Mouse (Mus musculus) forelimb bud, embryonic 11.5 days (tissue): ENCODE data around the gene Smad6.

Source experiments
- DNase-seq: peaks from one replicate; pipeline ENCODE4 v3.0.0-alpha.2; 2012; ENCODE audit warnings: low read depth, low spot score

The Smad6 gene

DNA sequence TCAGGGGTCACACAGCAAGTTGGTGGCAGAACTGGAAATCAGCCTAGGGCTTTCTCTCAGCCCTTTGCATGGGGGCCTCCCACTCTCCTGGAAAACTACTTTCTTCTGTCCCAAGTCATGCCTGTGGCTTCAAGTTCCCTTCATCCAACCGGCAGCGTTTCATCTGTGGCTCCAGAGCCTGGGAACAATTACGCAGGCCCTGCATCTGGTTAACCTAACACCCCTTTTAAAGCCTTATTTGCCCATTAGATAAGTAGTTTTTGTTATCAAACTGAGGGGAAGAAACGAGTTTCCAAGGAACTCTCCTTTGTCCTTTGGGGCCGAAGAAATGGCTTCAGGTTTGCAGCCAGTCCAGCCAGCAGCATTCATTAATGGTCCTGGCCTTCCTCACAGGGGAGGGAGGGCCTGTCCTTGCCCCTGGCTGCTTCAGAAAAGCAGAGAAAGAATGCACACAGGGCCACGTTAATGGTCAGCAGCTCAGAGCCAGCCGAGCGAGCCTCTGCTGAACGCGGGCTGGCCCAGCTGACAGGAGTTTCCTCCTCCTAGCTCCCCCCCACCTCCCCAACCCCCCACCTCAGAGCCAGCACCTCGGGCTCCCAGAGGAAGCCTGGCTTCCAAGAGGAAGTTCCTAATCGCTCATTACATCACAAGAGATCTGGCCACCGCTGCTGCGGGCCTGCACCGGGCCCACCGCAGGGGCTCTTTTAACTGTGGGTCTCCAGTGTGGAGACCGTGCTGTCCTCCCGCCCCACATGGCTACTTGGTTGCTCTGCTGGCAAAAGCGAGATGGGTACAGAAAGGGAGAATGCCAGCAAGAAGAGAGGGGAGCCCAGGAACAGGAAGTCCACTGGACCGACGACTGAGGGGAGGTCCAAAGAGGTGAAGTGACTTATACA, 61.7 kb downstream of the Smad6 start:
- peak; percentile 74 for DNase-seq

DNA sequence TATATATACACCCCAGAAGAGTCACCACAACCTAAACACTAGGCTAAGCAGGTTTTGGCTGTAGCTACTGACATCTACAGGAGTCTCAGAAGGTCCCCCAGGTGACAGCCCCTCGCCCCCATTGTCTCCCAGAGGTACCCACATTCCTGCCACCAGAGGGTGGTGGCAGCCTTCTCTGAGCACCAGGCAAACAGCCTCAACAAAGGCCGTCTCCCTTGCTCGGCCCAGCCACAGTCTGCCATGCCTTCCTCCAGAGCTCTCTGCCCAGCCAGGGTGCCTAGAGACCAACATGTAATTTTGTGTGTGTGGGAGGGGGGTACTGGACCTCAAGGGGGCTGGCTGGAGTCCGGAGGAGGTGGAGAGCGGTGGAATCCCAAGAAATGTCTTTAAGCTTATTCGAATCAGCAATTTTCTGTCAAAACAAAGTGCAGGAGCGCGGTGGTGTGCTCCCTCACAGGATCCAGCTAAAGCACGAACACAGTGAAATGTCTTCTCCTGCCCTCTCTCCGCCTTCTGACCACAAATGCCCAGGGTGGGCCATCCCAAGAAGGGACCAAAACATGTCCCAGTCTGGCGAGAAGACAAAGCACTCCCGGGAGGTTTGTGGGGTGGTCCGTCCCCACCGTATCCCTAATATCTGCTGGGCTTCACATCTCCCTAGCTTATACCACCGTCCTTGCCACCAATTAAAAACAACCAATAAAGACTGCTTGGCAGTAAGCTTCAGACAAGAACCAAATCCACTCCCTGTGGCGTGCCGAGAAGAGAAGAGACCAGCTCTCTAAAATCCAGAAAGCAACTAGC, 62.5 kb downstream of the Smad6 start:
- DNase-seq, result peak; percentile 85

DNA sequence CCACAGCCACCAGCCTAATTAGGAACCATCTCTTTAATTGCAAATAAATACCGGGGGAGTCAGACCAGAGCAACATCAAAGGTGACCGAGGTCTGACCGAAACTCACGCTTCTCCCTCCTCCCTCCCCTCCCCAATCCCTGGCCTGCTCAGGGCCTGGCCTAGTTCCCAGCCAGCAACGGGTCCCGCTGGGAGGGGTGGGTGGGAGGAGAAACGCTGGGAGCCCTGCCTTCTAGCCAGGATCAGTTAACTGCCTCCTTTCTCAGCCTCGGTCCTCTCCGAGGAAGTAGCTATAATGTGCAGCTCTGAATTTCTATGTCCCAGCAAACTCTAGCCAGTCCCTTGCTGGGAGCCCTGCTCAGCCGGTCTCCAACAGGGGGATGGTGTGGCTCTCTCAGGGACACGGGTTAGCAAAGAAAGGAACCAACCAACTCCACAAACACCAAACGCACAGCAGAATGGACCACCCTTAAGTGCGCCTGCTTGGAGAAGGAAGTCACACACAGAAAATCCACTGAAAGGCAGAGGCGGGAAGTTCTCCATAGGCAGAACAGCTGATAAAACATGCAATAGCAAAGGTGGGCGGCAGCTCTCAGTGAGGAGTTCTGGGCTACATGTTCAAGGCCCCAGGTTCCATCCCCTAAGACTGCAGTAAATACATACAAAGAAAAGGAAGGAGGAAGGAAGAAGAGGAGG, 63.4 kb downstream of the Smad6 start:
- DNase-seq, result no peak

DNA sequence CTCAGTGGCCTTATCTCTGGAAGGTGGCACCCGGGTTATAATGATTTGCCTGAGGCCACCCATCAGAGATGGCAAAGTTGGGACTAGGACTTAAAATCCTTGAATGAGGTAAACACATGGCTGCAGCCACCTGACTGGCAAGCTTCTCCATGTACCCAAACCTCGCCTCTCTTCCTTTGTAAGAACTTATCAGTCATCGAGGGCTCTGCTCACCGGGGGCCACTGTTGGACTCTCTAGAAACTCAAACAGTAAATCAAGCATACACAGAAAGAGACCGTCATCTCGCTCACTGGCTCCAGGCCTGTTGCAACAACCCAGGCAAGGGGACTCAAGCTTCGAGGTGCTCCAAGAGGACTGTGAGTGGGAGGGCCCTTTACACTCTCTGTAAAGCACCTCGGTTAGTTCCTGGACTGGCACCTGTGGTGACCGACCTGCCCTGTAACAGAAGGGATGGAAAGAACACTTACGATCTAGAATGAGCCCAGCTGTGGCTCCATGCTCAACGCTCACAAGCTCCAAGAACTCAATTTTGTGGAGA, 64.1 kb downstream of the Smad6 start:
- no peak for DNase-seq

DNA sequence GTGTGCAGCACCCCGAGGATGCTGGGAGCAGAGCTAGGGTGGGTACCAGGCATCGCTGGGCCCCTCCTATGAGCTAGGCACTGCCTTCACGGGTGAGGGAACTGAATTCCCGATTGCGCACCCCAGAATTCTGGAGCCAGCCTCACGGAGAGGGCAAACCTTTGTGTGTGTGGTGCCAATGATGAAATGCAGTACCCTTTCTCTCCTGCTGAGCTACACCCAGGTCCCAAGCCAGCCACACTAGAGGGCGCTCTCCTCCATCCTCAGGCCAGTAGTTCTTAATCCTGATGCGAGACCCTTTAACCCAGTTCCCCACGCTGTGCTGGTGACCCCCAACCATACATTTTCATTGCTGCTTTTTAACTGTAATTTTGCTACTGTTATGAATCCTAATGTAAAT, 65.8 kb downstream of the Smad6 start:
- DNase-seq, result peak; percentile 83

DNA sequence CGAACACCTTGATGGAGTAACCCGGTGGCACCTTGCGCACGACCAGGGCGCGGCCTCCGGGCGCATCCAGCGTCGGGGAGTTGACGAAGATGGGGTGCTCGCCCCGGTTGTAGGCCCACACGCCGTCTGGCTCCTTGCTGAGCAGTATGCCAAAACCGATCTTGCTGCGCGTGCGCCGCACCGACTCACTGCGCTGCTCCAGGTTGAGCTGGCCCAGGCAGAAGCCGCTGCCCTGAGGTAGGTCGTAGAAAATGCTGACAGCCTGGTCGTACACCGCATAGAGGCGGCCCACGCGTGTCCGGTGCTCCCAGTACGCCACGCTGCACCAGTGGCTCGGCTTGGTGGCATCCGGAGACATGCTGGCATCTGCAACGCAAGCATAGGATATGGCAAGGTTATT, 68.2 kb downstream of the Smad6 start:
- DNase-seq, result no peak

DNA sequence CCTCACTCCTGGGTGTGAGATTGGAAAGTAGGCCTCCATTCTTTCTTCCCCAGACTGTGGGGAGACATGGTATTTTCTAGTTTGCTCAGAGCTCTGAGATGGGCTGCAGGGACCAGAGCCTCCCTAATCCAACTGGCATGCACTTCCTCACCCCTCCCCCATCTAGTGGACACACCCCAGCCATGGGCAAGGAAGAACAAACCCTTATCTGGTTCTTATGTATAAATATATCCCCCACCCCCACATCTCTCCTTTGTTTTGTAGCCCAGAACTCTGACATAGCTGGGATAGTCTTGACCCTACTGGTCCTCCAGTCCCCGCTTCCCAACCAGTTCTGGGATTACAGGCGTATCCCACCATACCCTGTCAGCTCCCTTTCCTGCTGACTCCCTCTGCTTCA, 69.3 kb downstream of the Smad6 start:
- DNase-seq, result no peak

DNA sequence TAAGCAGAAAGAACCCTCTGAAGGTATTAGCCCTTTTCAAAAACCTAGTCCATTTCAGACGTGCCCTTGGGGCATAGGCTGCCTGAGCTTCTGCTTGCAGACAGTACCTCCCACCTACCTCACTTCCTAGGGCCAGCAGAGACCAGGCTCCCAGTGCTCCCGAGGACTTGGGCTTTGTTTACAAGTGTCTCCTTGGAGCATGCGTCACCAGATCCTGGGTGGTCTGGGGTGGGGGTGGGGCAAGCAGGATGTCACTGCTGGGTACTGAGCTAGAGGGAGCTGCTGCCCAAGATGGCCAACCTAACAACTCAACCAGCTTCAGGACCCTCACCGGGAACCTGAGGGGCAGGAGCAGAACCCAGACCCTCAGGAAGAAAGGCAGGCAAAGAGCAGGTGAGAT, 71.5 kb downstream of the Smad6 start:
- no peak for DNase-seq

DNA sequence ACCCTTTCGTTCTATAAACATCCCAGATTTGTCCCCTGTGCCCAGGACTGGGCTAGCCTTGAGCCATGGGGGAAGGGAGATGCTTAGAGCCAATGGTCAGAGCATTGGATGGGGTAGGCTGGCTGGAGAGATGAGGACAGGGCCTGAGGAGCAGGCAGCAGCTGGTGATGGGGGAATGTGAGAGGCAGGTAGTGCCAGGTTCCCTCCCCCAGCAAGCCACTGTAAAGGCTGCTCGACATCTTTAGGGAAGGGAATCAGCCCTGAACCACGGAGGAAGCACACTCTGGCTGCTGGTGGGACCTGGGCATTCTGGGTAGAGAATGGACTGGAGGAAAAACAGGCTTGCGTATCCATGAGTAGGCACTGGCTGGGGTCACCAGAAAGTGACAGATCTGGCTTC, 72.5 kb downstream of the Smad6 start:
- DNase-seq, result no peak

DNA sequence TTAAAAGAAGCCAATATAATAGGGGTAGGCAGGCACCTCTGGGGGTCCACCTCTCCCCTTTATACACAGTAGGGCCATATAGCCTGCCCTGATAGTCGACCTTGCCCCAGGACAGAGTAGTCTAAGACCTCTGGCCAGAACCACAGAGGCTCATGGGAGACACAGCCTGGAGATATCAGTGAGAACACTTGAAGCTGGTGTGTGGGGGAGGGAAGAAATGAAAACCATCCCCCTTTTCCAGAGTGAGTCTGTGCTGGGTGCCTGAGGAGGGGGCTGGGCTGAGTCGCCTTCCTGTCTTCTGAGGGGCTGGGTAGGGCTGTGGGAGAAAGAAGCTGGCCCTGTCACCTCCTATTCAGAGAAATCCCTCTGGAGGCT, 79.3 kb downstream of the Smad6 start:
- DNase-seq, result no peak

DNA sequence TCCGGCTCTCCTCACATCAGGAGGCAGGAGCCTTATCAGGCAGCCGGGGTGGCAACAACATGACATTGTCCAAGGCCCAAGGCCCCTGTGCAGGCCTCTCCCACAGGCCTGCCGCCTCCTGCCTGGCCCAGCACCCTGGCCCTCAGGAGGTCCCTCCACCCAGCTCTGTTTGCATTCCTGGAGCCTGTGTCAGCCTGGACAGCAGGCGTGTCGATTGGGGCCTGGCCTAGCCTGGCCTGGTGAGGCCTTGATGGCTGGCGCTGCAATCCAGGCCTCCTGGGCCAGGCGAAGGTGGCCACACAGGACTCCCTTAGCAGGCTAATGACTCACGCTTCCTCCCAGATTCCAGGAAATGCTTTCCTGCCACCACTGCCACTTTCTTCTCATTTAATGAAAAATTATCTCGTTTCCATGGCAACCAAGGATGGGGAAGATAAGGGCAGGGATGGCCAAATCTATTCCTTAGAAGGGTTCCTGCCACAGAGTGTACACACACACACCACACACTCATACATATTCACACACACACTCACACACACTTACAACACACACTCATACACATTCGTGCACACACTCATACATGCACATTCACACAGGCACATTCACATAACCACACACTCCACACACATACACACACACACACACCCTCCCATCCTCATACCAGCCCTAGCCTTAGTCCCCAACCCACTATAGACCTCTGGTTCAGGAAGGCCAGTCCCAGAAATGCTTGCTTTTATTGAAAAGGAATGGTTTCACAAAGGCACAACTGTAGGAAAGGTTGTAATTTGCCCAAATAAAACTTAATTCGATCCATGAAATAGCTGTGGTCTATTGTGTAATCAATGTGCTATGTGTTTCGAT, 79.9 kb downstream of the Smad6 start:
- no peak for DNase-seq

DNA sequence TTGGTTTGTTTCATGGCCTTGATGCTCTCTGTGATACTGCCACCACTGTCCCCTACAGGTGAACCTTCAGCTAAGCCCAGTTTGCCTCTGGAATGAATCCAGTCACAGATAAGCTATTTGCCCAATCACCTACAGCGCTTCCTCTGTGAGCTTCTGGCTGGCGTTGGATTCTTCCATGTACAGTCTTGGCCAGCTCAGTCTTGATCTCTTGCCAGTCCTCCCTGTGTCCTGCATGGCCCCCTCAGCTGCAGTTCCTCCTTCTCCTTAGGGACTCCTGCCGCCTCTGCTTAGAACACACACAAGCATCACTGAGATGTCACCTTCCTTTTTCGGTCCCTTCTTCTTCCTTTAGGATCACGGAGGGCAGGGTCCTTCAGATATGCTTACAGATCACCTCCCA, 85.6 kb downstream of the Smad6 start:
- DNase-seq, result no peak

DNA sequence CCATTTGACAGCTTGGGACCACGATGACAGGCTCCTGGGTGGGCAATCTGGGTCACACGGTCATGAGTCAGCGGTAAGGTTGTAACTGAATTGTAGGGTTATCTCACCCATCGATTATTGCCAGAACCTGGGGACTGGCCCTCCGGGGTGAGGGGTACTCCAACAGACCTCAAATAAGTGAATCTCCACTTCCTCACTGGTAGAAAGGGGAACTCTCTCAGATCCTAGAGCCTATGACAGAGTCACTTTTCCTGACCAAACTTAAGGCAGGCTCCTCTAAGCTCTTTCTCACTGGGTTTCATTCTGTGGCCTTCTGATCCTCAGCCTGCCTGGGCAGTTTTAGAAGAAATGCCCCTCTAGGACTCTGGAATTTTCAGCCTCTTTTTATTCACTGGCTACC, 88.8 kb downstream of the Smad6 start:
- no peak for DNase-seq

DNA sequence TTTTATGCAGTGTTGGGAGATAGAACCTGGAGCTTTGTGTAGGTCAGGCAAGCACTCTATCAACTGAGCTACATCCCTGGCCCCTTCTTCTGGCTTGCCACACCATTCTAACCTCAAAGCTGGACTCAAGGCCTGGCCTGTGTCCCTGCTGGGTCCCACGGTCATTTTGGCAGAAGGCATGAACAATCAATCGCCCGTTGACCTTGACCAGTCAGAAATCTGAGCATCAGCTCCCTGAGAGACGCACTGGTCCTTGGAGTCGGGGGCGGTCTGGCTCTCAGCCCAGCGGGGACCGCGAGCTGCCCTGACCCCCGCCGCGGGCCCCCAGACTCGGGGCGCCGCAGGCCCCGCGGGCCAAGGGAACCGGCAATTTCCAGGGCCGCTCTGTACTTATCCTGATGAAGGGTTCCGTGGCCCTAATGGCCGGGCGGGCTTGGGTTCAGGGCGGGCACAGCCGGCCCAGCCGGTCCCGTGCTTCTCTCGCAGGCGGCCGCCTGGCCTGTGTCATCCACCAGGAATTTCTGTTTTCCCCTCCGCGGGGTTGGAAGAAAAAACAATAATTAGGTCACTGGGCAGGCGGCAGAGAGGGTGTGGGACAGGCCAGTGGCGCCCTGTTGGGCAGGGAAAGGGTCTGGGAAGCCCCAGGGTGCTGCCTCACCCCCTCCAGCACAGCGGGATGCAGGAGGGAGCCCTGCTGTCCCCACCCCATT, 94.4 kb downstream of the Smad6 start:
- DNase-seq, result no peak

DNA sequence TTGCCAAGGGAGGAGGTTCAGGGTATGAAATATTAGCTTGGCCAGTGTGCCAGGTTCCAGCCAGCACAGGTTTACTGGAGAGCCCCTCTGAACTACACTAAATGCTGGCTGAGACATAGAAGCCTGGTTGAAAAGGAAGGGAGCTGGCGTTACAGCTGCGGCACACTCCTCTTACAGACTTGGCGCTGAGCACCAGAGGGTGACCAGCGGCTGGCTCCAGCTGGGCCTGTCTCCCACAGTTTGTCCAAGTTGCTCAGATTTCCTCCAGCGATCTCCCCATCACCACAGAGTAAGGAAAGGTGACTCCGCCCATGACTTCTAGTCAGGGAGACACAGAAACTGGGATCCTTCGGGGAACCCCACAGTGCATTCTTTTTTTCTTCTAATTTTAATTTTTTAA, 95.5 kb downstream of the Smad6 start:
- no peak for DNase-seq

DNA sequence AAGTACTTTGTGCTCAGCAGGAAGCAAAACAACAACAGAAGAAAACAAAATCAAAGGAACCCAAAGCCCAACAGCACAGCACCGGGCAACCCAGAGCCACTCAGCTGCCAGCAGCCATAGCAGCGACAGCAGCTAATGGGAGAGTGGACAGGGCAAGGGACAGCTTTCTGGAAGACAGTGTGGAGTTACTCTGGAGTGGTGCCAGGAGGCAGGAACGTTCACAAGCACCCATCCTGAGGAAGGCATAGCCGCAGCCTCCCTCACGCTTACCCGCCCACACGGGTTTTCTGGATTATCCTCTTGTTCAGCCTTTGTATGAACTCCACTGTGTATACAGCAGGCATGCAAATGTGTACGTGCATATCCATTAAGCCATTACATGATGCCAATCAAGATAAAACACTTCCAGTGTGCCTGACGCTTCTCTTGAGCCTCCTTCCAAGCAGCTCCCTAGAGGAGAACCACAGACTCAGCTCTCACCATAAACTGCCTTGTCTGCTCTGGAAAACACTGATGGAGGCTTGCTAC, 98.6 kb downstream of the Smad6 start:
- no peak for DNase-seq

DNA sequence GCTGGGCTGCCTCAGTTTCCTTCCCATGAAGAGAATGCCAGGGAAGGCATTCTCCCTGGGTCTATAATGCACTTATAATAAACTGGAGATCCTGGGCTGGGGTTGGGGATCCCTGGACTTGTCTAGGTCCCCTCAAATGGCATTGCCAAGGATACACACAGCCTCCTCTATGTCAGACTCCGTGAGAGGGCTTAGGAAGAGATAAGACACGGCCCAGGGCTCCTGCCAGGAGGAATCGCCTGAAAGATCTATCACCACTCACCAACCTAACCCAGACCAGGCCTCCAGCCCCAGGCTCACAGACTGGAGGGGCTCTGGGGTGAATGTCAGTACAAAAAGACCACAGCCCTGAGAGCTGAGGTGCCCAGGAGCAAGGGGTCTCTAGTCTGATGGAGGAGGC, 102.2 kb downstream of the Smad6 start:
- DNase-seq, result no peak

DNA sequence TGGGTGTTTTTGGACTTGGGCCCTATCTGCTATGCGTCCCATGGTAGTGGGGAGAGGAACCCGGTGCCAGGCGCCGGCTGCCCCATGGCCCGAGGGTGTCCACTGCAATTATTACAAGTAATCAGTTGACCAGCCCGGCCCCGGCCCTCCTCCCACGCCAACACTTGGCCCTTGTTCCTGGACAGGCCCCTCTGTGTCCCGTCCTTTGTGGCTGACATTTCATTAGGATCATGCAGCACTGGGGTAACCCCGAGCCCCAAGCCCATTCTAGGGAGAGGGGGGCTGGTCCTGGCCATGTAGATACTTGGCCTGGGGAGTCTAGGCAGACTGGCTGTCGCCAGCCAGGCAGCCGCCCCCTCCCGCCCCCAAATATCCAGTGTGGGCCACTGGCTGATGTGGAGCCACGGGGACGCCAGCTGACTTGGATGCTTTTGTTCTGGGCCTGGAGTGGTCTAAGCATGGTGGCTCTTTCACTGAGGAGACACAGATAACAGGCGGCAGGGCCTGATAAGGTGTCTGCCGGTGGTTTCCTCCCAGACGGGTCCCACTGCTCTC, 102.8 kb downstream of the Smad6 start:
- no peak for DNase-seq

DNA sequence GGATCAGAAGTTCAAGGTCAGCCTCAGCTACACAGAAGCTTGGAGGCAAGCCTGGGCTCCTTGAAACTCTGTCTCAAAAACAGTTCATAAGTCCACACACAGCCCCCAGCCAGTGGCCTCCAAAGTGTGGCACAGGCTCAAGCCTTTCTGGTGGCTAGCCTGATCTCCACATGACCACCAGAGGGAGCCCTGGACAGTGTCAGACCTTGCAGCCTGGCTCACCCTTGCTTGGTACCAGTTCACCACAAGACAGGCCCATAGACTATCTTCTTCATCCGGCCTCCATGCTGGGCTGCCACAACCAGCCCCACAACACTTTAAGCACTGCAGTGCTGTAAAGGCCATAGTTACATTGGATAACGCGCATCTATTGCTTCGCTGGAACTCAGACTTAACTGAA, 103.6 kb downstream of the Smad6 start:
- DNase-seq, result peak; percentile 77

DNA sequence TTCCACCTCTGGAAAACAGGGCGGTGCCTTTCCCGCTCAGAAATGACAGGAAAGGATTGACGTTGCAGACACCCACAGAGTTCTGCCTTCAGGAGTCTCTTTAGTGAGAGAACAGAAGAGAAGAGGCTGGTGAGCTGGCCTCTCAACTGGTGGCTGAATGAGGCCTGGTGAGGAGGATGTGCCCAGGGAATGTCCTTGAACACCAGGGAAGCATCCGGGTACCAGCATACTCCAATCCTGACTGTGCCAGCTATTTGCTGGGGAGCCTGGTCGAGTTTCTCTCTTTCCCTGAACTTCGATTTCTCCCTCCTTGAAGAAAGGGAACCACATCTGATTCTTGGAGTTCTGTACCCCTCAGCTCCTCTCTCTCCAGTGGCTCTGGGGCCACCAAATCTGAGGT, 105.4 kb downstream of the Smad6 start:
- no peak for DNase-seq
